ENCODE assay signal across 8 mouse cellular contexts in the genomic region with DNA sequence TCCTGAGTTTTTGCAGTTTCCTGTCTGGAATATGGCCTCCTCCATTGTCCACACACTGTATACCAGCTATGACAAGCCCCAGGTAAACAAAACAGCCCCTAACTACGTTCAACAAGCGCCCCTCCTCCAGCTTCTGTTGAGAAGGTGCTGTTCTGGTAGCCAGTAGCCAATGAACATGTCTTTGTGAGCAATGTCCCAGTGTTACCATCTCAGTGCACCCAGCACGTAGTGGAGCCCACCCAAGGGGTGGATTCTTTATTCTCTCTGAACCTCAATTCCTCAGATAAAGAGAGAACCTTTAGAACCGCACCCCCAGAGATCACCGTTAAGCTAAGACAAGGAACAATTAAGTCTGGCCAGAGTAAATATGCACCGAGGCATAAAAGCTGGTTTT. TPM values are rescaled to one million over a fixed set of nuclear protein-coding genes. Genes with fewer than 3 reads are reported as not detected.
A peak's percentile ranks its signal among the peaks of the same experiment; 100 is the strongest.
DNase-seq lines count a peak whose midpoint lies in the region; ATAC-seq lines count a peak whose summit lies in the region.

No protein-coding gene starts in this region.

- peak overlapping the region; percentile 67 for H3K4me2 ChIP-seq in embryonic facial prominence, embryonic 13.5 days
- H3K4me2 ChIP-seq in intestine, embryonic 14.5 days (ENCODE audit: low read length), result peak overlapping the region; percentile 68

- no peaks in the 10 kb centered on the region for H3K27me3 ChIP-seq in embryonic facial prominence, embryonic 13.5 days
- H3K27me3 ChIP-seq in intestine, embryonic 14.5 days (replicated peaks; ENCODE audit: control insufficient read depth, insufficient read depth, low read length), result no peaks in the 10 kb centered on the region

- 0 out of 2 replicates have a peak, but pooled peaks have one; percentile 13 for ATAC-seq in embryonic facial prominence, embryonic 13.5 days (ENCODE audit: insufficient number of reproducible peaks, insufficient read depth, low FRiP score, low TSS enrichment, low read depth)
- ATAC-seq in intestine, embryonic 14.5 days (replicated peaks; ENCODE audit: low FRiP score, low TSS enrichment, low read depth), result peak; percentile 25
- 0 out of 2 replicates have a peak, but pooled peaks have one; percentile 6 for ATAC-seq in megakaryocyte-erythroid progenitor cell, adult 5-6 weeks (replicated peaks; ENCODE audit: low FRiP score, low TSS enrichment, poor library complexity, severe bottlenecking)
- ATAC-seq in monocyte, adult 5-6 weeks (replicated peaks; ENCODE audit: insufficient number of reproducible peaks, low FRiP score, low TSS enrichment, poor library complexity, severe bottlenecking), result no peak

- peak overlapping the region; percentile 91 for H3K9ac ChIP-seq in embryonic facial prominence, embryonic 13.5 days
- peak overlapping the region; percentile 78 for H3K9ac ChIP-seq in intestine, embryonic 14.5 days (ENCODE audit: low read length)

- H3K4me3 ChIP-seq in embryonic facial prominence, embryonic 13.5 days, result peak overlapping the region; percentile 79
- H3K4me3 ChIP-seq in intestine, embryonic 14.5 days (ENCODE audit: low read depth, low read length), result peak overlapping the region; percentile 85

- peaks cover 29% of the 10 kb centered on the region for H3K4me1 ChIP-seq in embryonic facial prominence, embryonic 13.5 days
- peaks cover 12% of the 10 kb centered on the region for H3K4me1 ChIP-seq in intestine, embryonic 14.5 days (replicated peaks; ENCODE audit: control insufficient read depth, insufficient read depth, low read length)

- peak overlapping the region; percentile 80 for H3K27ac ChIP-seq in embryonic facial prominence, embryonic 13.5 days
- H3K27ac ChIP-seq in intestine, embryonic 14.5 days (ENCODE audit: low read depth), result peak overlapping the region; percentile 71; the same call in 1 of the 2 replicates

- no peaks in the 10 kb centered on the region for H3K9me3 ChIP-seq in embryonic facial prominence, embryonic 13.5 days
- H3K9me3 ChIP-seq in intestine, embryonic 14.5 days (ENCODE audit: control insufficient read depth, low read length), result no peaks in the 10 kb centered on the region

- H3K36me3 ChIP-seq in embryonic facial prominence, embryonic 13.5 days, result peaks cover 9% of the 10 kb centered on the region; the same call in 1 of the 2 replicates
- no peaks in the 10 kb centered on the region for H3K36me3 ChIP-seq in intestine, embryonic 14.5 days (ENCODE audit: control insufficient read depth, insufficient read depth, low read length)

- WGBS in embryonic facial prominence, embryonic 13.5 days, result 2% methylated on average over 6 of the region's 6 CpGs
- WGBS in intestine, embryonic 14.5 days, result 3% methylated on average over 6 of the region's 6 CpGs

- peak; percentile 8 for DNase-seq in retina, postnatal 7 days (ENCODE audit: low read depth, low spot score)
- DNase-seq in retina, postnatal 1 day, result no peak
- no peak for DNase-seq in intestine, embryonic 14.5 days (ENCODE audit: low spot score)
- DNase-seq in adrenal gland, postnatal 14 days, result no peak
- no peak for DNase-seq in retina, embryonic 14.5 days (ENCODE audit: low spot score)

RNA-seq across cellular contexts. Expression of a gene that starts 0.8 kb away (rescaled TPM):
- 96.7 and 96.9 TPM in 2 replicates for polyA plus RNA-seq in embryonic facial prominence, embryonic 13.5 days (2015; fragmentation: Nextera tagmentation; extraction: Ambion mirVana)
- 75.3 and 78.3 TPM in 2 replicates for polyA plus RNA-seq in intestine, embryonic 14.5 days (2014; fragmentation: Nextera tagmentation; extraction: Ambion mirVana)
- total RNA-seq in megakaryocyte-erythroid progenitor cell, adult 5-6 weeks (2014; fragmentation: Nextera tagmentation), result 39.0 and 40.3 TPM in 2 replicates
- total RNA-seq in megakaryocyte-erythroid progenitor cell, adult 5-6 weeks (2017), result 22.4 and 23.8 TPM in 2 replicates
- total RNA-seq in adrenal gland, postnatal 14 days (2021), result 20.3 and 28.1 TPM in 2 replicates
- 6.1 to 7.8 TPM (median 7.4 TPM) in 3 replicates for total RNA-seq in monocyte, adult 5-6 weeks (2017)

RNA-seq across cellular contexts. Expression of a gene that starts 38.8 kb away (rescaled TPM):
- polyA plus RNA-seq in embryonic facial prominence, embryonic 13.5 days (2015; fragmentation: Nextera tagmentation; extraction: Ambion mirVana), result 20.4 and 24.8 TPM in 2 replicates
- polyA plus RNA-seq in intestine, embryonic 14.5 days (2014; fragmentation: Nextera tagmentation; extraction: Ambion mirVana), result 22.5 and 24.1 TPM in 2 replicates
- total RNA-seq in megakaryocyte-erythroid progenitor cell, adult 5-6 weeks (2014; fragmentation: Nextera tagmentation), result 15.1 and 16.2 TPM in 2 replicates
- total RNA-seq in megakaryocyte-erythroid progenitor cell, adult 5-6 weeks (2017), result 10.9 and 11.2 TPM in 2 replicates
- total RNA-seq in adrenal gland, postnatal 14 days (2021), result 22.8 and 24.7 TPM in 2 replicates
- 10.6 to 15.1 TPM (median 14.6 TPM) in 3 replicates for total RNA-seq in monocyte, adult 5-6 weeks (2017)

RNA-seq across cellular contexts. Expression of a gene that starts 46.7 kb away (rescaled TPM):
- 73.4 and 76.9 TPM in 2 replicates for polyA plus RNA-seq in embryonic facial prominence, embryonic 13.5 days (2015; fragmentation: Nextera tagmentation; extraction: Ambion mirVana)
- polyA plus RNA-seq in intestine, embryonic 14.5 days (2014; fragmentation: Nextera tagmentation; extraction: Ambion mirVana), result 76.4 and 78.6 TPM in 2 replicates
- 37.7 and 39.4 TPM in 2 replicates for total RNA-seq in megakaryocyte-erythroid progenitor cell, adult 5-6 weeks (2014; fragmentation: Nextera tagmentation)
- 30.4 and 44.2 TPM in 2 replicates for total RNA-seq in megakaryocyte-erythroid progenitor cell, adult 5-6 weeks (2017)
- 47.3 and 49.9 TPM in 2 replicates for total RNA-seq in adrenal gland, postnatal 14 days (2021)
- 24.5 to 31.7 TPM (median 31.1 TPM) in 3 replicates for total RNA-seq in monocyte, adult 5-6 weeks (2017)

RNA-seq across cellular contexts. Expression of a gene that starts 46.8 kb away (rescaled TPM):
- 14.4 and 14.7 TPM in 2 replicates for polyA plus RNA-seq in embryonic facial prominence, embryonic 13.5 days (2015; fragmentation: Nextera tagmentation; extraction: Ambion mirVana)
- polyA plus RNA-seq in intestine, embryonic 14.5 days (2014; fragmentation: Nextera tagmentation; extraction: Ambion mirVana), result 19.8 and 21.2 TPM in 2 replicates
- total RNA-seq in megakaryocyte-erythroid progenitor cell, adult 5-6 weeks (2014; fragmentation: Nextera tagmentation), result 10.0 and 10.3 TPM in 2 replicates
- 7.1 and 8.9 TPM in 2 replicates for total RNA-seq in megakaryocyte-erythroid progenitor cell, adult 5-6 weeks (2017)
- 17.3 and 20.4 TPM in 2 replicates for total RNA-seq in adrenal gland, postnatal 14 days (2021)
- total RNA-seq in monocyte, adult 5-6 weeks (2017), result 3.5 to 4.4 TPM (median 3.8 TPM) in 3 replicates
